Mouse (Mus musculus): Measurements from ENCODE around the gene Dtnb. TPM values are rescaled to one million over a fixed set of nuclear protein-coding genes. Genes with fewer than 3 reads are reported as not detected.

The Dtnb gene
- total RNA-seq, 2 experiments from 2014 or later, result 74.5 to 76.5 TPM

DNA sequence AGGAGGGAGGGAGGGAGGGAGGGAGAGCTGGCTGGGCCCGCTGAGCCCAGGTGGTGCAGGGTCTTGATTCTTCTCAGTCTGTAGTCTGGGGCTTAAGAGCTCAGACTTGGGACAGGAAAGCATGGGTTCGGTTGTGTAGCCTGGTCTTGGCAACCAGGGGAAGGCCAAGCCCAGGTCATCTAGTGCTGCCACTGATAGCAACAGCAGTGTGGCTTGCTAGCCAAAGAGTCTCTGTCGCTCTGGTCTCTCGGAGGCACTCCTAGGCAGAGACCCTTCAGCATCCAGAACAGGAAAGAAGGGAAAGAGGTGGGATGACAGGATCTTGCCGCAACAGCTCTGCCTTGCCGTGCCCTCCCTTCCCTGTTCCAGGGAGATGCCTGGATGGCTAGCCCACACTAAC, 240.1 kb downstream of the Dtnb start:
- intact Hi-C loops (cut with DNase I), result no loop called here
- no peak for DNase-seq (ENCODE audit: extremely low spot score in 1 of 2, low spot score in 2 of 2)

DNA sequence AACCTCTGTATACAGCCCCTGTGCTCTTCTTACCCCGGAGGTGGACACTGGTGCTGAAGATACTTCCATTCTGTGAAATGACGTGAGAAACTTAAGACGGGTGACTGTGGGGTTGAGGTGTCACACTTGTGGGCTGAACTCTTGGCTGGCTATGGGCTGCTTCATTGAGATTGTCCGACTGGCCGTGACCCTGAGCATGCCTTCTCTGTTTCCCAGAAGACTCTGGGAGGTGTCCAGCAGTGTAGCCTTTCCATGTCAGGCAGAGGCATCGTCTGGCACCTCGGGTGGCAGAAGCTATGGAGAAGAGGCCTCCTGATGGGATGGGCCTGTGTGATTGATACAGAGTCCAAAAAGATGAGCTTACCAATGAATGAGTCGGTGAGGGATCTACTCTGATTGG, 241.0 kb downstream of the Dtnb start:
- intact Hi-C loops (cut with DNase I), result no loop called here

GRCm38 (mm10) chr12:3815386-3815785, 243.2 kb downstream of the Dtnb start:
- no peak for DNase-seq (ENCODE audit: extremely low spot score in 1 of 2, low spot score in 2 of 2)
- intact Hi-C loops (cut with DNase I), result no loop called here

More for the DNA sequence above, 241.0 kb downstream of the Dtnb start:
- no peak for DNase-seq (ENCODE audit: extremely low spot score in 1 of 2, low spot score in 2 of 2)

DNA sequence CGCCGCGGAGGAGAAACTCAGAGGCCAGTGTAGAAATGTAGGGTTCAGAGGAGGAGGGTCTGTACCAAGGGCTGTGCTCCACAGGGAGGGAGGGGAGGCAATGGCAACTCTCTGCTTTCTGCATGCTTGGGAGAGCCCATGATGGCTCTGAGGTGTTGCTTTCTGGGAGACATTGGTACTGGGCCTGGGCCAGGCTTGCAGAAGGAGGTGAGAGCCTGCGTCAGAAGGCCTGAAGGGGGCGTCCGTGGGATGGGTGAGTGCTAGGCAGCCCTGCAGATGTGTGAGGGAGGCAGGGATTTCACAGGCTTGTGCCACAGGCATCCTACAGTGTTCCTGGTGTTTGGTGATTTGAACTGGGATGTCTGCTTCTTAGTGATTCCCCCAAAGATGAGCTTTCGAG, 244.9 kb downstream of the Dtnb start:
- peak in 1 of 2 experiments; percentile 71 for DNase-seq (ENCODE audit: extremely low spot score in 1 of 2, low spot score in 2 of 2)
- intact Hi-C loops (cut with DNase I), result no loop called here

DNA sequence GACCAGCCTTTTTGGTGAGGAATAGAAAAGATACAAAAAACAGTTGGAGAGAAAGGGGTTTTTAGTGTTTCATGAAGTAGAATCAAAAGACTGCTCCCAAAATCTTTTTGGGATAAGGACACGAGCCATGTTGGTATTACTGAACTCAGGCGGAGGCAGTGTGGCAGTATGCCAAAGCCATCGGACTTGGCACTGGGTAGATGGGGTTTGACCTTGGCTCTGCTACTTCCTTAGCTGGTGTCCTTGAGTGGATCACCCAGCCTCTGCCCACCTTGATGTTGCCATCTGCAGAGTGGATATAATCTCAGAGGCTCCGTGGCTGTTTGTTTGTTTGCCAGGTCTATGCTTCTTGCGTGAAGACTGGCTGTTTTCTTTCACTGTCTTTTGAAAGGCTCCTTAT, 245.4 kb downstream of the Dtnb start:
- DNase-seq (ENCODE audit: extremely low spot score in 1 of 2, low spot score in 2 of 2), result peak in 1 of 2 experiments; percentile 56
- intact Hi-C loops (cut with DNase I), result no loop called here

DNA sequence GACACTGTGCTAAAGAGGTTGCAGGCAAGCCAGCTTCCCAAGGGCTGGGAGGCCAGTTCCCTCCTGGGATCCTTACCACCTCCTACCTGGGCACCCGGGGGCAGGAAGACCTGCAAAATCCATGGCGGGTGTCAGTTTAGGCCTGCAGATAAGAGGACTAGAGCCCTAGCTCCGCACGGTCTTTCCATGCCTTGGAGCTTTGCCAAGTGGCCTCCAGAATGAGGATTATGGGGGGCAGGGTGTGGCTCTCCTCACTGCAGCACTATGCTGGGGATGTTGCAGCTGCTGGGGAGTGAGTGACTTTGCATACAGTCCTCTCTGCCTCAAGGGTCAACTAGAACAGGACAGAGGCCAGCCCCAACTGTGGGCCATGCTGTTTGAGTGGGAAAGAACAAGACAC, 247.7 kb downstream of the Dtnb start:
- no peak for DNase-seq (ENCODE audit: extremely low spot score in 1 of 2, low spot score in 2 of 2)
- intact Hi-C loops (cut with DNase I), result no loop called here

DNA sequence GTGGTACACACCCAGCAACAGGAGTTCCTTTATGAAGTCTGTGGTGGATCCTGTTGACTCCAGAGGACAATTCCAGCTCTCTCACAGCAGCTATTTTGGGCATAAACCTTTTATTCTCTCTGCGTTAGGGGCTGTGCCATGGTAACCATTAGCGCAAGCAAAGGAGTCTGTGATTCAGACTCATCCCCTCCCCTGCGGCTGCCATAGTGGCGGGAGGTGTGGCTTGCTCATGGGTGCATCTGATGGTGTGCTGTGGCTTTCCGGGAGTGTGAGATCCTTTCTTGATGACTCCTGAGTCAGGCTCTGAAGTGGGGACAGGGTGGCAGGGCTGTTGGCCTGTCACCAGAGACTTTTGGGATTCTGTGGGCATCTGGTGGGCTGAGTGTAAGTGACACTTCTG, 251.2 kb downstream of the Dtnb start:
- no peak for DNase-seq (ENCODE audit: extremely low spot score in 1 of 2, low spot score in 2 of 2)
- intact Hi-C loops (cut with DNase I), result no loop called here

DNA sequence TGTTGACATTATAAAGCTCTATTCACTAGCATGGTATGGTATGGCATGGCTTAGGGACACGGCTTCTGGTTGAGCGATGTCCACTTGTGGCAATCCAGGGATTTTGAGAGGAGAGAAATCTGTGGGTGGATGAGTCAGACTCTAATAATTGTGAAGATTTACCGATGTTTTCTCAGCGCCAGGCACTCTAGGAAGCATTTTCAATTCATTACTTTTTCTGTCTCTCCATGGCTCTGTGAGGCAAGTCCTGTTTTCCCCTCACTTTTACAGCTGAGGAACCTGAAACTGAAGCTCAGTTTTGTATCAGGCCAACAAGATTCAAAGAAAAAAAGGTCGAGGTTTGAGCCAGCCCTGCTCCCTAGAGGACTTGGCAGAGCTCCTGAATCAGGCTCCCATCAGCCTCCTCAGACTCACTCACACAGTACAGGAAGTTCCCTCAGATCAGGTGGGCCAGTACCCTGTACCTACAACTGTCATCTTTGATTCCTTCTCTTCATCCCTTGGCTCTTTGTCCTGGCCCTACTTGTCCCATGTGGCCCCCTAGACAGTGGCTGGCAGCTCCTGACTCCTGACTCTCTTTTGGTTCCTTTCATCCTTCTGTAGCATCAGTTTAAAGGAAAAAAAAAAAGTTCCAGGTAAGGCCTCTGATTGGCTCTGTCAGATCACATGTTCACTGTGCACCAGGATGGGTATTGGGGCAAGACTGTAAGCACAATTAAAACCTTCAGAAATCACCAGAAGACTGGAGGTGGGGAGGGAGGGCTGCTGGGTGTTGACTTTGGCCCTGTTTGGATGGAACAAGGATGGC, 252.9 kb downstream of the Dtnb start:
- intact Hi-C loops (cut with DNase I), result no loop called here

GRCm38 (mm10) chr12:3825714-3826080, 253.5 kb downstream of the Dtnb start:
- intact Hi-C loops (cut with DNase I), result no loop called here
- DNase-seq (ENCODE audit: extremely low spot score in 1 of 2, low spot score in 2 of 2), result no peak

More for the DNA sequence above, 252.9 kb downstream of the Dtnb start:
- DNase-seq (ENCODE audit: extremely low spot score in 1 of 2, low spot score in 2 of 2), result no peak

GRCm38 (mm10) chr12:3827771-3828170, 255.6 kb downstream of the Dtnb start:
- intact Hi-C loops (cut with DNase I), result no loop called here
- no peak for DNase-seq (ENCODE audit: extremely low spot score in 1 of 2, low spot score in 2 of 2)

Small RNA genes within 50 kb of the gene (microRNA-seq; reads per million reads assigned to microRNA genes)
- not detected for gene Gm26050

Other genes with a start within 250 kb of the Dtnb start
- gene Kif3c, start 207.2 kb upstream of the Dtnb start, total RNA-seq (2021), result 100 to 1,000 TPM; 211 to 214 TPM
- gene Asxl2, start 145.5 kb upstream of the Dtnb start, total RNA-seq (2021), result 10 to 100 TPM; 24.5 to 26.2 TPM
- 100 to 1,000 TPM; 331 to 345 TPM for gene Dnmt3a, start 233.6 kb downstream of the Dtnb start, total RNA-seq (2021)

Measured in left cerebral cortex, postnatal 10 days (tissue).